Mouse (Mus musculus) testis, adult 2 months (tissue): Measurements from ENCODE around the gene Cfap97d1. TPM values are rescaled to one million over a fixed set of nuclear protein-coding genes. Genes with fewer than 3 reads are reported as not detected.
"Not testable (repeated sequence)": the region's sequence is repeated elsewhere in the genome, so short reads cannot be mapped to it uniquely, and the experiment has no call there.

ENCODE experiments used
- H3K27ac ChIP-seq: fragments of 200-500 bp; 2 replicates; pipeline ENCODE4 v1.5.1; 2012; ENCODE audit warnings: low read depth, low read length; ENCODE audit not compliant: control insufficient read depth, insufficient read depth
- H3K27me3 ChIP-seq: fragments of 200-500 bp; 2 replicates; pipeline ENCODE4 v1.6.1; 2012; ENCODE audit warnings: mild to moderate bottlenecking, low read length, moderate library complexity; ENCODE audit not compliant: control insufficient read depth, insufficient read depth
- H3K36me3 ChIP-seq: fragments of 200-500 bp; 2 replicates; pipeline ENCODE4 v1.6.1; 2012; ENCODE audit warnings: mild to moderate bottlenecking, low read length; ENCODE audit not compliant: control insufficient read depth, insufficient read depth
- H3K4me1 ChIP-seq: fragments of 200-500 bp; 2 replicates; pipeline ENCODE4 v1.6.1; 2012; ENCODE audit warnings: low read length; ENCODE audit not compliant: control insufficient read depth, insufficient read depth
- H3K4me3 ChIP-seq: fragments of 200-500 bp; 2 replicates; pipeline ENCODE4 v1.5.1; 2012; ENCODE audit warnings: low read depth, mild to moderate bottlenecking, low read length, moderate library complexity, mixed read lengths; ENCODE audit not compliant: control insufficient read depth
- CTCF ChIP-seq: fragments of 200-500 bp; IDR thresholded peaks from 2 replicates; pipeline ENCODE4 v1.5.1; 2012; ENCODE audit warnings: low read depth, mild to moderate bottlenecking, inconsistent platforms, low read length, moderate library complexity; ENCODE audit not compliant: control insufficient read depth, insufficient read depth, insufficient replicate concordance
- POLR2A ChIP-seq: fragments of 200-500 bp; IDR thresholded peaks from 2 replicates; pipeline ENCODE4 v1.6.1; 2012; ENCODE audit warnings: low read depth, mild to moderate bottlenecking, inconsistent platforms, low read length, moderate library complexity; ENCODE audit not compliant: control insufficient read depth
- polyA plus RNA-seq: library from polyadenylated mRNA; depleted of rRNA; stranded (reverse); fragments of >200 nt; gene quantifications from 2 replicates; pipeline ENCODE4 v1.2.3, GENCODE M21; 2012

The Cfap97d1 gene
- polyA plus RNA-seq, 1 experiment, result 94.1 TPM

DNA sequence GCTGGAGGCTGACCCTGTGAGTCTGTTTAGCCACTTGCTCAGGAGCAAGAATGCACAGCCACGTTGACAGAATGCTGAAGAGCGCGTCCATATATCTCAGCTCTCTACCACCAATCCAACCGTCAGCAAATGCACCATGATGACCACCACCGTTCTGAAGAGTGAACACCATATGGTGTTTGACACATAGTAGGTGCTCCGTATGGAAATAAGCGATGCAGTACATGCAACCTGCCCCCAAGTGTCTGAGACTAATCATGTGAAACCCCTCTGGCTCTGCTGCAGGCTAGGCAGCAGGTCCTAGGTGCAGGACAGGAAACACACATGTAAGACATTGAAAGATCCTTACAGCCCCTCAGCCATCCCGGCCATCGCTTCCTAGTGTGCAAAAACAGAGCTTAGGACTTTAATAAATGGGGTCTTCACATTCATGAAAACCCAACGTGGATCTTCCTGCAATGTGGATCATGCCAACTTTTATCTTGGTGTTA lies 603 bp upstream of the Cfap97d1 start:
- TF ChIP-seq POLR2A (no peak), CTCF (no peak)
- H3K27ac ChIP-seq, result no peak overlapping the region
- peak overlapping the region; percentile 0 for H3K4me3 ChIP-seq
- H3K27me3 ChIP-seq, result no peaks in the 10 kb centered on the region
- H3K36me3 ChIP-seq, result no peaks in the 10 kb centered on the region
- H3K4me1 ChIP-seq, result peaks cover 12% of the 10 kb centered on the region

DNA sequence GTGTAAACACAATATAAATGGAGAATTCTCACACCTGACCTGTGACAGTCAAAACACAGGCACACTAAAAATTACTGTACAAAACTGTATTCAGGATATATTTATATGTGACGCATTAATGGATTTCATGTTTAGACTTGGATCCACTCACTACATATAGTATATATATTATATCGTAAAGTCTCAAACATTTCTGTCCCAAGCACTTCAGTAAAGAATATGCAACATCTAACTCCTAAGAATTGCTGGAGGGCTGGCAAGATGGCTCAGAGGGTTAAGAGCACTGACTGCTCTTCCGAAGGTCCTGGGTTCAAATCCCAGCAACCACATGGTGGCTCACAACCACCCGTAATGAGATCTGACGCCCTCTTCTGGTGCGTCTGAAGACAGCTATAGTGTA lies 1.4 kb downstream of the Cfap97d1 start:
- H3K4me3 ChIP-seq, result peak overlapping the region; percentile 96
- not testable (repeated sequence) for H3K27ac ChIP-seq, H3K36me3 ChIP-seq, H3K27me3 ChIP-seq
- H3K4me1 ChIP-seq, result peaks cover 12% of the 10 kb centered on the region

DNA sequence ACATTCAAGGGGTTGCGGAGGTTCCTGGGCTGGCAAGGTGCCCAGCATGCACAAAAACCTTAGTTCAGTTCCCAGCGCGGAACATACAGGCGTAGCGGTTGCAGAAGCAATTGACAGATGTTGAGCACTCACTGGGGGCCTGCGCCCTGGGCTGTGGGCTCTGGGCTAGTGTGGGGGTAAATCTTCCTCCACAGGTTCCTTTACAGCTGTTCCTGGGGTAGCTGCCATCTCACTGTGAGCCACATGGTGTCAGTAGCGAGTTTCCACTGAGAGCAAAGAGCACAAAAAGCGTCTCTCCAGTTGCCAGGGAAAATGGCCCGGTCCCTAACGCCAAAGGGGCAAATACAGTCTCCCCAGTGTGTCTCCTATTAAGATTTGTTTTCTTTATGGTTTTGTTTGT lies 1.9 kb downstream of the Cfap97d1 start:
- Histone ChIP-seq H3K27me3 (no peaks in the 10 kb centered on the region), H3K4me1 (peaks cover 12% of the 10 kb centered on the region), H3K36me3 (no peaks in the 10 kb centered on the region), H3K4me3 (peak overlapping the region; percentile 84), H3K27ac (no peak overlapping the region)
- TF ChIP-seq CTCF (peak; percentile 78; the same call in 1 of the 2 replicates), POLR2A (0 out of 2 replicates have a peak, but pooled peaks have one; percentile 11)

DNA sequence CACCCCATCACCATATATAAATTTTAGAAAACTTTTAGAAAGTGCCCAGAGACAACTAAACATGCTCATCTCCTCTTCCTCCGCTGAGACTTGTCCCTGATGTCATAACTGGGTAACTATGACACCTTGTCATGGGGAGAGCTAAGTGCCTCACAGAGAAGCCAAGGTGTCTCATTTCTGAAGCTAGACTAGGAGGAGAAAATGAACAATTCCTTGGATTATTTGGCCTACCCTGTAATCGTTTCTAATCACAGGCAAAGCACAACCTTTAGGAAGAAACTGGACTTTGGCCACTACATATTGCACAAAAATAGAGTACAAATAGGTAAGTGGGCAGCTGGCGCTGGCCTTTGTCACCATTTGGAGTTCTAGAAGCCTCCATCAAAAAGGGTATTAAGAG lies 2.8 kb downstream of the Cfap97d1 start, which contains the start of gene Dusp3:
Dusp3 (minus strand) TSS at position 101 of the 400 bp plus-strand sequence.
- Histone ChIP-seq H3K36me3 (no peaks in the 10 kb centered on the region), H3K4me3 (peak within 1 kb of the TSS; percentile 87), H3K27ac (peak within 1 kb of the TSS; percentile 47; the same call in 1 of the 2 replicates), H3K4me1 (peaks cover 12% of the 10 kb centered on the region), H3K27me3 (no peaks in the 10 kb centered on the region)
- no peak for TF ChIP-seq POLR2A
- TF ChIP-seq CTCF, result no peak

DNA sequence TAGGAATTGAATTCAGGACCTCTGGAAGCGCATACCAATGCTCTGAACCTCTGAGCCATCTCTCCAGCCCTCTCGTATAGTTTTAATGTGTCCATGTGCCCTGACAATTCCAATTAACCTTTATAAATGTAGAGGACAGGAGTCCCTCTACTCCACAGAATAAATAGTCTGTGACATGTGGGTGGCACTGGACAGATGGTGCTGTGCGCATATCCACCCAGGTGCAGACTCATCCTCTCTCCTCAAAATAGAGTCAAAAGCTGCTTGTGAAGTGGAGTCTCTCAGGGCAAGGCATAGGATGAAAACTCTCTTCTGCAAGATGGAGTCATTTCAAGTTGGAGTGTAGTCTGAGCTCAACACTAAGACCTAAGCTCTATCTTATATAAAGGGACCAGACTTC lies 6.2 kb downstream of the Cfap97d1 start:
- peaks cover 2% of the 10 kb centered on the region; the same call in 1 of the 2 replicates for H3K4me1 ChIP-seq
- H3K27me3 ChIP-seq, result no peaks in the 10 kb centered on the region
- H3K4me3 ChIP-seq, result no peak overlapping the region
- H3K36me3 ChIP-seq, result no peaks in the 10 kb centered on the region
- TF ChIP-seq POLR2A, result no peak
- no peak for TF ChIP-seq CTCF
- H3K27ac ChIP-seq, result no peak overlapping the region

DNA sequence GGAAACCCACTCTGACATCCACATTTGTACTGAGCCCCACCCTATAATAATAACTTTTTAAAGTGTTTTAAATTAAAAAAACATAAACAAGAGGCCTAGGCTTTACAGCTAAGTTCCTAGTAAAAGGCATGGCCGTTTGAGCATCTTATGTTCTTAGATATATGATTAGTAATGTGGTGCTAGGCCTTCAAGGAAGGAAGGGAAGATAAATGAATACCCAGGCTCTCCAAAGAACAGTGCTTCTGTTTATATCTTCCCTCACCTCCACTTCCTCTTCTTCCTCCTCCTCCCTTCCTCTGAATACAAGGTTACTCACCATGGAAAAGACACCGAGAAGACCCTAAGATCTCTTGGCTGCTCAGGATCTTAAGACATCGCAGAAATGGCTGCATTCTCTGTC lies 7.7 kb downstream of the Cfap97d1 start:
- no peak for TF ChIP-seq POLR2A
- no peak for TF ChIP-seq CTCF
- Histone ChIP-seq H3K4me3 (no peak overlapping the region), H3K27me3 (no peaks in the 10 kb centered on the region), H3K27ac (no peak overlapping the region), H3K36me3 (no peaks in the 10 kb centered on the region), H3K4me1 (no peaks in the 10 kb centered on the region)

DNA sequence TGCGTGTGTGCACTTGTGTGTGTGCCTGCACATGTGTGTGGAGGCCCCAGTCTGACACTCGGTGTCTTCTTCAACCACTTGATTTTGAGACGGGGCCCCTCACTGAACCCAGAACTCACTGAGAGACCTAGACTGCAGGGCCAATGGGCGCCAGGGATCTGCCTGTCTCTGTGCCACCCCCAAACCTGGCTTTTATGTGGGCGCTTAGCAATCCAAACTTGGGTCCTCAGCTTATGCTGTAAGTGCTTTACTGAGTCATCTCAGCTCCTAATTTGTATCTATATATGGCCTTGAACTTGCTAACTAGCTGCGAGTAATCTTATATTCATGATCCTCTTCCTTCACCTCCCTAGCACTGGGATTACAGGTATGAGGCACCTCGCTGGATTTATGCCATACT lies 8.3 kb downstream of the Cfap97d1 start:
- H3K36me3 ChIP-seq, result no peaks in the 10 kb centered on the region
- no peaks in the 10 kb centered on the region for H3K4me1 ChIP-seq
- no peak overlapping the region for H3K27ac ChIP-seq
- no peaks in the 10 kb centered on the region for H3K27me3 ChIP-seq
- no peak overlapping the region for H3K4me3 ChIP-seq
- no peak for TF ChIP-seq POLR2A
- TF ChIP-seq CTCF, result no peak

DNA sequence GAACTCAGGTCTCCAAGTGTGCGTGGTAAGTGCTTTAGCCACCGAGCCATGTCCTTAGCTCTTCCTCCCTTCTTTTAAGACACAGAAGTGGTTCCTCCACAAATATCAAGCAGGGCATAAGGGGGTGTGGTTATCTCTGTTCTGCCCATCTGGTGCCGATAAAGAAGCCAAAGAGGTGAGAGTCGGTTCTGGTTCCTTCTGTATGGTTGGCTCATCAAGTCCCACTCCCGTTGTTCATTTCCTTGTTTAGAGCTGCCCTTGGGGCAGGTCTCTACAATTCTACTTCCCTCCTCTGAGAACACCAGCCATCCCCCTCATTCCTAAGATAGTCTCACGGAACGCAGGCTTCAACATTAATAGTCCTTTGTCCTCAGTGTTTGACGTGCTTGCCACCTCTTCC lies 10.0 kb downstream of the Cfap97d1 start:
- no peaks in the 10 kb centered on the region for H3K36me3 ChIP-seq
- no peaks in the 10 kb centered on the region for H3K27me3 ChIP-seq
- no peak overlapping the region for H3K4me3 ChIP-seq
- no peaks in the 10 kb centered on the region for H3K4me1 ChIP-seq
- peak overlapping the region; percentile 55; the same call in 1 of the 2 replicates for H3K27ac ChIP-seq
- TF ChIP-seq POLR2A, result no peak
